16 mouse cellular contexts compared by ENCODE assay signal in the genomic region with DNA sequence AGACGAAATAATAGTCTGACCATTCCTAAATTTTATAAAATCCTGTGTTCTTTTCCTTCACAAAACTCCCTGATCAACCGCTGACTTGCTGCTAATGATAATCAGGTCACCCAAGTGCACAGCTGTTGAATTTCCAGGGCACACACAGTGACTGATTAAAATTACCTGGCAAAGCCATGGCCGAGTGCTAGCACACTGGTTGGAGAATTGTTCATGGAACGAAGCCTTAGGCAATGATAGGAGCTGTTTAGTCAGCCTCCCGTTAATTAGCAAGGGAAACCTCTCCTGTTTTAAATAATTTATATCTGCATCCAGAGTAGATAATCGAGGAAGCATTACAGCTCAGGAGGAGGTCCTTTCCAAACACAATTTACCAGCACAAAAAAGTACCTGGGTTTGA.
DNase-seq lines count a peak whose midpoint lies in the region; ATAC-seq lines count a peak whose summit lies in the region.
"Had no signal": no experiment of that assay in that cellular context is flagged by ENCODE, and none has a peak within 500 bp of the region (broad histone marks: within the 10 kb centered on the region; RNA-seq: fewer than 3 reads in every experiment).

No protein-coding gene starts in this region.

- no peak overlapping the region for H3K4me3 ChIP-seq in hindbrain, embryonic 13.5 days
- no peak overlapping the region for H3K4me3 ChIP-seq in hindbrain, embryonic 10.5 days
- H3K4me3 ChIP-seq in neural tube, embryonic 12.5 days: no peak overlapping the region
- H3K4me3 ChIP-seq: intestine, embryonic 15.5 days; liver, embryonic 12.5 days; lung, embryonic 15.5 days had no signal

- ATAC-seq in hindbrain, embryonic 13.5 days (ENCODE audit: low FRiP score): peak; percentile 61; the same call in 1 of the 2 replicates
- peak; percentile 77 for ATAC-seq in neural tube, embryonic 12.5 days (ENCODE audit: low FRiP score, low read depth)
- ATAC-seq: intestine, embryonic 15.5 days; liver, embryonic 12.5 days had no signal

- H3K36me3 ChIP-seq in hindbrain, embryonic 13.5 days: no peaks in the 10 kb centered on the region
- H3K36me3 ChIP-seq in hindbrain, embryonic 10.5 days: no peaks in the 10 kb centered on the region
- no peaks in the 10 kb centered on the region for H3K36me3 ChIP-seq in neural tube, embryonic 12.5 days
- H3K36me3 ChIP-seq: intestine, embryonic 15.5 days; liver, embryonic 12.5 days; lung, embryonic 15.5 days had no signal

- WGBS in hindbrain, embryonic 13.5 days: 58% methylated on average over 6 of the region's 6 CpGs
- WGBS in hindbrain, embryonic 10.5 days: 83% methylated on average over 6 of the region's 6 CpGs
- WGBS in neural tube, embryonic 12.5 days: 63% methylated on average over 6 of the region's 6 CpGs

- H3K9me3 ChIP-seq in hindbrain, embryonic 13.5 days: no peaks in the 10 kb centered on the region
- H3K9me3 ChIP-seq in hindbrain, embryonic 10.5 days: no peaks in the 10 kb centered on the region
- H3K9me3 ChIP-seq in neural tube, embryonic 12.5 days: no peaks in the 10 kb centered on the region
- H3K9me3 ChIP-seq: intestine, embryonic 15.5 days; liver, embryonic 12.5 days; lung, embryonic 15.5 days had no signal

- no peak overlapping the region for H3K4me2 ChIP-seq in hindbrain, embryonic 13.5 days
- no peak overlapping the region for H3K4me2 ChIP-seq in neural tube, embryonic 12.5 days (replicated peaks)
- H3K4me2 ChIP-seq: intestine, embryonic 15.5 days; liver, embryonic 12.5 days; lung, embryonic 15.5 days had no signal

- peaks cover 17% of the 10 kb centered on the region for H3K4me1 ChIP-seq in hindbrain, embryonic 13.5 days (replicated peaks)
- no peaks in the 10 kb centered on the region for H3K4me1 ChIP-seq in hindbrain, embryonic 10.5 days (replicated peaks)
- no peaks in the 10 kb centered on the region for H3K4me1 ChIP-seq in neural tube, embryonic 12.5 days
- H3K4me1 ChIP-seq: intestine, embryonic 15.5 days; liver, embryonic 12.5 days; lung, embryonic 15.5 days had no signal

- no peak overlapping the region; the same call in 1 of the 2 replicates for H3K27ac ChIP-seq in hindbrain, embryonic 13.5 days
- no peak overlapping the region for H3K27ac ChIP-seq in hindbrain, embryonic 10.5 days
- no peak overlapping the region for H3K27ac ChIP-seq in neural tube, embryonic 12.5 days
- H3K27ac ChIP-seq: intestine, embryonic 15.5 days; liver, embryonic 12.5 days; lung, embryonic 15.5 days had no signal

- no peak overlapping the region for H3K9ac ChIP-seq in hindbrain, embryonic 13.5 days
- no peak overlapping the region for H3K9ac ChIP-seq in neural tube, embryonic 12.5 days
- H3K9ac ChIP-seq: intestine, embryonic 15.5 days; liver, embryonic 12.5 days; lung, embryonic 15.5 days had no signal

- DNase-seq in adrenal gland, adult 8-10 months: peak; percentile 1
- no peak for DNase-seq in adrenal gland, postnatal 36 days
- no peak for DNase-seq in hindbrain, embryonic 10.5 days (ENCODE audit: low spot score)
- no peak for DNase-seq in neural tube, embryonic 10.5 days (ENCODE audit: extremely low spot score, low spot score)
- no peak for DNase-seq in urinary bladder, adult 18-20 months (ENCODE audit: low spot score in 2 of 2)
- no peak for DNase-seq in thymus, adult 18-20 months
- DNase-seq: cerebellum, adult 18-20 months; gastrocnemius, postnatal 10 days; kidney, postnatal 14 days; layer of hippocampus, adult 9-11 months had no signal

- H3K27me3 ChIP-seq in hindbrain, embryonic 13.5 days: no peaks in the 10 kb centered on the region
- no peaks in the 10 kb centered on the region for H3K27me3 ChIP-seq in hindbrain, embryonic 10.5 days (ENCODE audit: insufficient read depth, poor library complexity, severe bottlenecking)
- no peaks in the 10 kb centered on the region for H3K27me3 ChIP-seq in neural tube, embryonic 12.5 days (replicated peaks)
- H3K27me3 ChIP-seq: CH12.LX; intestine, embryonic 15.5 days; liver, embryonic 12.5 days; lung, embryonic 15.5 days had no signal
